Mouse (Mus musculus) C2C12 (cell line): ENCODE measurements around the gene Tmem63b.

Experiments
- CTCF ChIP-seq: IDR thresholded peaks from one replicate; pipeline ENCODE4 v1.5.1; 2011; ENCODE audit not compliant: control insufficient read depth, insufficient read depth, insufficient read length
- FOSL1 ChIP-seq: IDR thresholded peaks from one replicate; pipeline ENCODE4 v1.8.0; 2011; ENCODE audit warnings: mild to moderate bottlenecking, low read length; ENCODE audit not compliant: poor library complexity, insufficient read depth, severe bottlenecking
- MYOD1 ChIP-seq: IDR thresholded peaks from one replicate; pipeline ENCODE4 v1.6.1; 2011; ENCODE audit warnings: low read depth; ENCODE audit not compliant: control insufficient read depth, insufficient read length
- USF1 ChIP-seq: IDR thresholded peaks from one replicate; pipeline ENCODE4 v1.6.1; 2011; ENCODE audit warnings: low read depth, mild to moderate bottlenecking, control low read depth, moderate library complexity

DNA sequence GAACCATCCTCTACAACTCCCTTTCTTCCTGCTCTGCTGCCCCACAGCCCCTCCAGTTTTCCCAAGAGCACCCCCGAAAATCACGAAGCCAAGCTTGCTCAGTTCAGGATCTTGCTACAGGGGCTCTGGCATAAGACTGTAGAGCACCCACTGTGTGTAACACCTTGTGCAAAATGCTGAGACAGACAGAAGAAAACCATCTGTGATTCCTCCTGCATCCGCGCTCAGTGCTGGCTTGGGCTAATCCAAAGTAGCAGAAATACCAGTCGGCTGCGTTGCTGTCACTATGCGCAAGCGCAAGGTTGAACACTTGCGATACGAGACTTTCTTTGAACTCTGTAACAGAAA is 37.8 kb upstream of the Tmem63b start:
- TF ChIP-seq FOSL1 (no peak), MYOD1 (no peak), CTCF (no peak), USF1 (no peak)
